Mouse (Mus musculus) T-helper 1 cell (primary cell): ENCODE data around the gene Gatm.

ENCODE experiments used
- in situ Hi-C: fragments of 300-600 bp; cut with MboI, MseI; formaldehyde crosslinking; loops from one replicate; pipeline ENCODE4 v1.15.1; 2025; ENCODE audit warnings: high pct_unique_total_duplicates

Gatm gene

DNA sequence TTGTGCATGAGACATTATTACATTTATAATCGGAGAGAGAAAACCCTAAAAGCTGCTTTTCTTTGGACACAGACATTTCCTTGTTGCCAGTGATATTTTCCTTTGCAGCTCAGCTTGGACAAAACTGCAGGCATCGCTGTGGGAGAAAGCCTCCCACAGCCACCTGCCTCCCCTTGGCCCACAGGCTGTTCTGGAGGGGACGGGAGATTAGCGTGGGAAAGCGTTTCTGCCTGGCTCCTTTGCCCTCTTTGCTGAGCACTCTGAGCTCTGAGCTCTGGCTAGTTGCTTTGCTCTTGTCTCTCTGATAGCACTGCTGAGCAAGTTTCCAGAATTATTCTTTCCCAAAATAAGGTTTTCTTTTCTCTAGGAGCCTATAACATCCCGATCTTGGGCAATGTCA lies 5.1 kb upstream of the Gatm start:
- in situ Hi-C loops: no loop called here

DNA sequence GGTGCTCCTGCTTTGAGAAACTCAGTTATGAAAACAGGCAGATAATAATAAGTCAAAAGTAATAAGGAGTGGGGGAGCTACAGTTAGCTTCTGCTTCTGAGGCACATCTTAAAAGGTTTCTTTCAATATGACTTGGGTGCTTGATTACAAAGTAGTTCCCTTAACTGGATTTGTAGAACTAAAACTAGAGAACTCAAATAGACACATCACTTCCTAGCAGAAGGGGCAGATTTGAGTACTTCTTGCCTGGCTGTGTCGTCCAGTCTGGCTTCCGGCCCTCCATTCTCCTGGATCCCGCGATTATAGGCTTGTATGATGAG lies 511 bp upstream of the Gatm start:
- in situ Hi-C loops: no loop called here

DNA sequence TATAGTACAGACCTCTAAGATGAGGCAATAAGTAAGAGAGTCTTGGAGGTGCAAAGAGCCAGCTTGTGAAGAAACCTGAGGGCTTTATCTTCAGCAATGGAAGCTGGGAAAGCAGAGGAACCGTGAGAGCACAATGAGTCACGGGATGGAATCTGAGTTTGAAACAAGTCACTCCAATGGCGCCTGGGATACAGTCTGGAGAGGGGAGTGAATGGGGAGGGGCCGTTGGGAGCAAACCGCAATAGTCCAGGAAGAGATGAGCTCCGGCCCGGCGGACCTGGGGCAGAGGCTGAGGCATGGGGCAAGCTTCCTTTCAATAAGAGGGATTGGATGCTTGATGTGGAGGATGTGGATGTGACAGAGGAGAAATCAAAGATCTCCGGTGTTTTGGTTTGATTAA lies 2.3 kb downstream of the Gatm start:
- in situ Hi-C loops: no loop called here

GRCm38 (mm10) chr2:122605829-122606228 lies 5.3 kb downstream of the Gatm start:
- in situ Hi-C loops: no loop called here

DNA sequence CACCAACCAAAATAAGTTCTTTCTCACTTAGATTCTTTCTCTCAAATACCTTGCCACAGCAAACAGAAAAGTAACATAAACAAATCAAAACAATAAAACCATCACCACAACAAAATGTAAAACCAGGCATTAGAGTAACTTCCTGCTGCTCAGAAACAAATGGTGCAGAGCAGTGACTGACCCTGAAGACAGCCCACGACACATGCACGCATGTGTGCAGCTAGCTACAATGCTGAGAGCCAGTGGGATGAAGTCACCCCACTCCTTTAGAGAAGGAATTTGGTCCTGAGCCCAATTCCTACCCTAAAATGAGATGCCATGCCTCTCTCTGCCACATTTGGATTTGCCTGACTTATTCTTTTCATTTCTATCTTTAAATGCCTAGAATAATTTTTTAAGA lies 9.7 kb downstream of the Gatm start:
- in situ Hi-C loops: no loop called here

- in situ Hi-C loops: no loop called here
Observed at GRCm38 (mm10) chr2:122599736-122600135, 11.4 kb downstream of the Gatm start.

DNA sequence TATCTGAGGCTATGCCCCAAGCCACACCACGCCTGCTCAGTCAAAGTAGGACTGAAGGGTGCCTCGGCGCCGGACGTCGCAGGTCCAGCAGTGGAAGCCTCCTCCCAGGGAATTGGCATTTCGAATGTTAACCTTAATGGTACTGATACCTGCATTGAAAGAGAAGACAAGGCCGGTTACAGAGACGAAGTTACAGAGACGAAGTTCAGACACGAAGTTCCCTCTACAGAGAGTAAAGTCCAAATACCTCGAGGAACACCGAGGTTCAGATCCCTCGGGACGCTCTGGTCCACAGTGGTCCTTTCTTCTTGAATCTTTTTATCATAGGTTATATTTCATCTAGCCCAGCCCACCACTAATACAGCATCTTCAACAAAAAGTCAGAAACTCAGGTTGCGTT lies 15.6 kb downstream of the Gatm start:
- in situ Hi-C loops: no loop called here

DNA sequence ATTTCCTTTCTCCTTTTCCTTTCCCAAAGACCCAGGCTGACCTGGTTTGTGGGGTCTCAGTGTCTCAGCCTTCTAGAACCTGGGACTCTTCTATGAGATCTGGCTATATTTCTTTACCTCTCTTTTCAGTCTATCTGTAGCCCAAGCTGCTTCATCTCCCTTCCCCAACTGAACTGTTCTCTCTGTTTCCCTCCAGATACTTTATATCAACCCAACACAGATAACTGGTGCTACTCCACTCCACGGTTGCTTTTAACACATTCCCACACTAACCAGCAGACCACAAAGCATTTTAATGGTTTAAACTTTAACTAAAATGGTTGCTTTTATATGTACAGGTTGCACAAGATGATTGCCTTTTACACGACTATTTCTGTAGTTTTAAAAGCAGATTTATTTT lies 19.9 kb downstream of the Gatm start:
- in situ Hi-C loops: no loop called here

DNA sequence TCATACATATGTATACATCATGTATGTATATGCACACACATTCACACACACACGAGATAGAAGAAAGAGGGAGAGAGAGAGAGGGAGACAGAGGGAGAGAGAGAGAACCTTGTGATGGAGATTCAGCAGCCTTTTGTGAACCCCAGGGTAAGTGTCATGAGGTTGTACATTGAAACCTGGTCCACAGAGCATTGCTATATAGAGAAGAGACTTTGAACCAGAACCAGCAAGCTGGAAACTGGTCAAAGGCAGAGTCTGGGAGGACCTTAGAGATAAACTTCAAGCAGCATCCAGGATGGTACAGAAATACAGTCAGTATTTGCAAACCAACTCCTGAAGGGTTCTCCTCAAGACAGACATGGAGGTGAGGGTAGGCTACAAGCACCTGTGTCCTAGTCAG lies 20.8 kb downstream of the Gatm start:
- in situ Hi-C loops: no loop called here

GRCm38 (mm10) chr2:122587861-122588519 lies 23.1 kb downstream of the Gatm start:
- in situ Hi-C loops: no loop called here

DNA sequence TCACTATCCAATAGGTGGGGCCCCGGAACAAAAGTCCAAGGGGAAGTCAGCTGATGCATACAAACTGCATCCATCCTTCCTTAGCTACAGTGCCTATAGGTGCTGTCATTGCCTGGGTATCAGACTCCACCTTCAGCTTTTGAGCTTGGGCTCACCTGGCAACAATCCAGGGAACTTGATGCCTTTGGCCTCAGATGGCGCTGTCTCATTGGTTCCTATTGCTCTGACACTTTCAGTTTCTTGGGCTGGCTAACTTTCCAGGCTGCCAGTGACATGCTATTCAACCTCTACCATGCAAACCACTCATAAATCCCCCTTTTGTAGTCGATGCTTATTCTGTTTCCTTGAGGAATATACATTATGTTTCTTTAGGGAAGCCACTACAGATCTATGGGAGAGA lies 24.8 kb downstream of the Gatm start:
- in situ Hi-C loops: no loop called here

GRCm38 (mm10) chr2:122582324-122582723 lies 28.8 kb downstream of the Gatm start:
- in situ Hi-C loops: no loop called here

GRCm38 (mm10) chr2:122581361-122582017 lies 29.6 kb downstream of the Gatm start:
- in situ Hi-C loops: no loop called here

DNA sequence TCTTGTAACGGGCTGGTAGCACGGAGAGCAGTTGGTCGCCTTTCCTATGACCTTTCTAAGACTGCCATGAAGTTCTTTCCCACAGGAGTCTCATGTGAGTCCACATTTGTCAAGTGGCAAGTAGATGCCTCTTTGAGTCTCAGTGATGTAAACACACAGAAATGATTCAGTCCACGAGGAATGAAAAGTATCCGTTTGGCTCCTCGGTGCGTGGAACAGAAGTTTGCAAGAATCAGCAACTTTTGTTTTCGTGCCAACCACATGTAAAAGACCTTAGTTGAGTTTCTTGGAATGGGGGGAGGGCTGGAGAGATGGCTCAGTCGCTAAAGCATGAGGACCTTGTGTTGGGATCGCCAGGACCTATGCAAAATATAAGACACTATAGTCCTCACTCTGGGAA lies 30.7 kb downstream of the Gatm start:
- in situ Hi-C loops: no loop called here

DNA sequence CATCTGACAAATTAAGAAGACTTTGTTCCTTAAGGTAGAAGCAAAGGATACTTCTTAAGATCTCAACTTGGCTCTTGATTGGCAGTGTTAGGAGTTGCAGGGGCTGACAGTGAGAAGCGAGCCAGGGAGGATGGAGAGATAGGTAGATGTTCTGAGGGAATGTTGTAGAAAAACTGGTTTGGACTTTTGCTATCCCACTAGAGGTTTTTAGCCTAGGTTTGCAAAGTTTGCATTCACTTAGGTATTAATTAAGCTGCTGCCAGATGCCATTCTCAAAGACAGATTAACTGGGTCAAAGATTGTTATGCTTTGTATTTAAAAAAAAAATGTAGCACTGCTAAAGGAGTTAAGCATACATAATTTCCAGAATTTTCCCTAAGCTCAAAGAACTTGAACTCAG lies 33.8 kb downstream of the Gatm start:
- in situ Hi-C loops: no loop called here

DNA sequence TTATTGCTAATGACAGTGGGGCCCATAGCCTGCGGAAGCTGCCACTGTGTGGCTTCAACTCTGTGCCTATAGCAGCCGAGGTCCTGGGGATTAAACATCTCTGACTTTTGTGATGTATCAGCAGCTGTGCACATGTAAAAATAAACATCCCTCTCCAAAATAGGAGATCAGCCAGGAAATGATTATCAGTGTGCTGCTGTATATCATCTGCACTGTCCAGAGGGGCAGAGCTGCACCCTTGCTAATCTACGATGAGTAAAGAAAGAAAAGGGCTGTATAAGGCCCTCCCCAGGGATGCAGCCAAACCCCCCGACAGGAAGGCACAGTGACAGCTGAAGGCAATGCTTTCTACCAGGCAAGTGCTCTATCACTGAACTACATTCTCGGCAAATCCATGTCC lies 34.8 kb downstream of the Gatm start:
- in situ Hi-C loops: no loop called here

DNA sequence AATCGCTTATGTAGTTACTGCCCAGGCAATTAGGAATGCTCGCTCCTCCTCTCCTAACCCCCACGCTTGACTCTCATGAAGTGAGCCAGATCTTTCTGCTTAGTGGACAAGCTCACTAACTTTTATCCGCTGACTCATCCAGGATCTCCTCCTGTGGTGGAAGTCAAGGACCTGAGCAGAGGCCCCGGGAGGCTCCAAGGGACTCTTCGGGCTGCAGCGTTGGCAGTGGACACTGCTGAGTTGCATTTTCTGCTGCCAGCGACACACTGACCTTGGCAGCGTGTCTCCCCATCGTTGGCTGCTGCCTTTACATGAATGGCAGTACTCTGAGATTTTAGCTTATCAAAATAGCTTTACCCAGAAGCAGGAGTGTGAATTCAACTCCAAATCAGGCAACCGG lies 35.6 kb downstream of the Gatm start:
- in situ Hi-C loops: no loop called here

DNA sequence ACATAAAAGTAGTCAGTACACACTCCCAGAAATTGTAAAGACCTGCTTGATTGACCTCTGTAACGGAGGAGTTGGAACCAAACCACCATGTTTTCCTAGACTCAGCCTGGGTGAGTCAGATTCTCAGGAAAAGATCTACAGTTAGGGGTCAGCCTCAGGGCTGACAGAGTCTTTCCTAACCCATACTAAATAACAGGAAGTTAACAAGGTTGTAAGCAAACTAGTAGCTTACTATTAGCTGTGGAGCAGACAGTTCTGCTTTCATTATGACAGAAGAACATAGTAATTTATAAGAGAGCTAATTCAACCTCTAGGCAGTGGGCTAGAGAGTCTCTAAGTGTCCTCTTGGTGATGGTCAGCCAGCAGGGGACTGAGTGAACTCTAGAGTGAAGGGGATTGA lies 38.7 kb downstream of the Gatm start:
- in situ Hi-C loops: loop anchor here (5.0 kb wide), 2 partner anchors 100 to 180 kb away; no protein-coding TSS in a partner anchor

DNA sequence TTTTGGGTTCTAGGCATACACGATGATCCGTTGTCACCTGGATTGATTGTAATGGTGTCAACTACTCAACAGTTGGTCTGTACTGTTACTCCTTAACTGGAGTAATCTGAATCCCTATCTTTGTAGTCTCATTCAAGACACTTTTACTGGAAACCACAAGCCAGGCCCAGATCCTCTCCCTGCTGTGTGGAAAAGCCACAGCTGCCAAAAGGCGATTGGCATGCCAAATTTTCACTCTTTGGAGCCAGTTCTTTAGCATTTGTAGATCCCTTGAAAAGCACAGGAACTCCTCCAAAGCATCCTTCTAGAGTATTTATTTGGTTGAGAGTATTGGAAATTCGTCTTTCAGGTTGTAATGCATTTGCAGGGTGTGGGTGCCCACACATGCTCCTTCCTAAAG lies 39.8 kb downstream of the Gatm start:
- in situ Hi-C loops: loop anchor here (5.0 kb wide), 2 partner anchors 101 to 181 kb away; no protein-coding TSS in a partner anchor

- in situ Hi-C loops: loop anchor here (5.0 kb wide), 2 partner anchors 102 to 182 kb away; no protein-coding TSS in a partner anchor
Observed at GRCm38 (mm10) chr2:122570430-122570829, 40.7 kb downstream of the Gatm start.

- in situ Hi-C loops: loop anchor here (10.0 kb wide), 1 partner anchor 55 kb away; no protein-coding TSS in a partner anchor
Observed at GRCm38 (mm10) chr2:122569439-122569838, 41.7 kb downstream of the Gatm start.

DNA sequence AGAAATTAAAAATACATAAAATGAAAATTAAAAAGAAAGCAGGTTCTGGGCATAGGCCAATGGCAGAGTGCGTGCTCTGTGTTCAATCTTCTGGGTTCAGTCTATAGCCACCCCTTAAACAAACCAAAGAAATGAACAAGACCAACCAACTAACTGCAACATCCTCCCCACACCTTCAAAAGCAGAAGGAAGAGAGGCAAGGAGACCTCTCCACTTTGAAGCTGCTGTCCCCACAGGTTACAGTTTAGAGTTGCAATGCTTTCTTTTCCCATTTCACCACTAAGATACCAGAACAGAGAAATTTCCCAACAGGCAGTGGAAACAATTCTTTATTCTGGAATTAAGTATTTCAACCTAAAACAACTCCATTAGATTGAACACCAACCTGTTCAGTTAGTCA lies 48.9 kb downstream of the Gatm start:
- in situ Hi-C loops: loop anchor here (10.0 kb wide), 1 partner anchor 63 kb away; no protein-coding TSS in a partner anchor

GRCm38 (mm10) chr2:122561221-122561620 lies 49.9 kb downstream of the Gatm start:
- in situ Hi-C loops: loop anchor here (10.0 kb wide), 1 partner anchor 64 kb away; no protein-coding TSS in a partner anchor
